Mouse (Mus musculus): ENCODE data around the gene Nbas. TPM values are rescaled to one million over a fixed set of nuclear protein-coding genes. Genes with fewer than 3 reads are reported as not detected.

Nbas gene
- total RNA-seq (2017): 15.8 to 25.9 TPM (median 16.4 TPM) in 3 replicates

DNA sequence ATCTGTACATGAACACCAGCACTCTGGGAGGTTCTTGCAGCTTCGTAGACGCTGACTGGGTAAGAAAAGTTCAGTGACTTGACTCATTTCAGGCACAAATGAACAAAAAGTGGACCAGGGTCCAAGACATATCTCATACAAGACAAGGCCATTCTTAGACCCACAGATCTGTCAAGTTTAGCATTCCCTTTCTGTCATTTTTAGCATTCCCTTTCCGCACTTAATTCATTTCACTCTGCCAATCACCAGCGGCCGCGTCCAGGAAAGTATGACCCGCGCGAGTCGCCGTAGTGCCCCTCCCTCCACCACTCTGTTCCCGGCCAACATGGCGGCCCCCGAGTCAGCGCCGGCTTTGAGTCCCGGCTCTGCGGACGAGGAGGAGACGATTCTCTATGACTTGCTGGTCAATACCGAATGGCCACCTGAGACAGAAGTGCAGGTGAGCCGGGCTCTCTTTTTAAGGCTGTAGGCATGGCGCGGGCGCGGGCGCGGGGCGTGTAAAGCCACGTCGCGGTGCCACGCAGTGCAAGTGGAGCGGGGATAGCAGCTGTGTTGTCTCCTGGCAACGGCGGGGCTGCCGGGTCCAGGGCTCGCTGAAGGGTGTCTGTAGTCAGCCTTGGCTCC is at the start of gene Nbas:
Gene Nbas (plus strand): TSS at position 308 of the 624 bp plus-strand sequence.
- peak; percentile 86 for ATAC-seq (replicated peaks; ENCODE audit: insufficient number of reproducible peaks, low FRiP score, low TSS enrichment, poor library complexity, severe bottlenecking)

DNA sequence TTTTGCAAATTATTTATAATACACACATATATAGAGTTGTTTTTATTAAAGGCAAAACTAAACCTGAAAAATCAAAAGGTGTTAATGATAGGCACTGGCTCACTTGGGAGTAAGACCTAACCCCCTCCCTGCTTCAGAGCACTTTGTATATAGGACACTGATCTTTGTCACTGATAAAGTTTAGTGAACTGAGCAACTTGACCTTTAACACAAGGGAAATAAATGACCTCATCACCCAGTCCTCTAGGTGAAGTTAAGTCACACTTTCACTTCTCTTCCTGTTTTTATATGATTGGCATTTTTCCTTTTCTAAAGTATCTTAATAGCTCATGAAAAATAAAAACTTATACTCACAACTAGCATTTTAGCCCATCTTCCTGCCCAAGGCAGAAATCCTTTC is 26.5 kb upstream of the Nbas start:
- ATAC-seq (replicated peaks; ENCODE audit: insufficient number of reproducible peaks, low FRiP score, low TSS enrichment, poor library complexity, severe bottlenecking): peak; percentile 67

GRCm38 (mm10) chr12:13248691-13249572 is 20.0 kb upstream of the Nbas start, which contains the start of gene Ddx1:
Ddx1 (minus strand) TSS chr12:13249213.
- ATAC-seq (replicated peaks; ENCODE audit: insufficient number of reproducible peaks, low FRiP score, low TSS enrichment, poor library complexity, severe bottlenecking): peak; percentile 64

GRCm38 (mm10) chr12:13249573-13249919 is 19.4 kb upstream of the Nbas start:
- no peak for ATAC-seq (replicated peaks; ENCODE audit: insufficient number of reproducible peaks, low FRiP score, low TSS enrichment, poor library complexity, severe bottlenecking)

- no peak for ATAC-seq (replicated peaks; ENCODE audit: insufficient number of reproducible peaks, low FRiP score, low TSS enrichment, poor library complexity, severe bottlenecking)
Observed at GRCm38 (mm10) chr12:13255068-13255467, 13.9 kb upstream of the Nbas start.

- no peak for ATAC-seq (replicated peaks; ENCODE audit: insufficient number of reproducible peaks, low FRiP score, low TSS enrichment, poor library complexity, severe bottlenecking)
Observed at GRCm38 (mm10) chr12:13255701-13256100, 13.2 kb upstream of the Nbas start.

GRCm38 (mm10) chr12:13268412-13268811 is 521 bp upstream of the Nbas start:
- ATAC-seq (replicated peaks; ENCODE audit: insufficient number of reproducible peaks, low FRiP score, low TSS enrichment, poor library complexity, severe bottlenecking): 0 out of 2 replicates have a peak, but pooled peaks have one; percentile 6

DNA sequence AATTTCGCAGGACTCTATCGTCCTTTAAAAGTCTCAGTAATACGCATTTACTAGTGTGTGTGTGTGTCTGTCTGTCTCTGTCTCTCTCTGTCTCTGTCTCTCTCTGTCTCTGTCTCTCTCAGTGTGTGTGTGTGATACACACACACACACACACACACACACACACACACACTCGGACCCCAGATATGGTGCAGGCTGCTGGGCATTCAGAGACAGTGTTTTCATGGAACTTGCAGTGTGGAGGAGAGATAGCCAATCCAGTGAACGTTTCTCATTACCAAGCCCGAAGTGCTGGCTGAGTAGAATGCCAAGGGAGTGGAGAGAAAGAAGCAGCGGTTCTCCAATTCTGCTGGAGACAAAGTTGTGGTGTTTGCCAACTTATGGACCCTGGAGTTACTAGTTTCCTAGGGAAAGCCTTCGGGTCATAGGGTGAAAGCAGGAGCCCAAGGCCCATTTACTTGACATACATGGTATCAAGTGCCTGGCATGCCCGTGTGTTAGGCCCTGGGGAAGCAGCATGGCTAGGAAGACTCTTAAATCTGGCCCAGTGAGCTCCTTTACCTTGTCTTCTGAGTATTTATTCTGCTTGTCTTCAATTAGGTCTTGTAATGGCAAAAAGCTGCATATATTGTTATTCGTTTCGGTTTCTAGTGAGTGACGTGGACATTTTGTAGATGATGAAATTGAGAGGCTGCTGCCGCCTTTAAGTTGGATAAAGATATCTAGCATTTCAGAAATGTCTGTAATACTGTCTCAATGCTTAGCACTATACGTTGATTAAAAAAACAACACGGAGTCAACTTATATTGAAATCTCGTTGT is 847 bp downstream of the Nbas start:
- ATAC-seq (replicated peaks; ENCODE audit: insufficient number of reproducible peaks, low FRiP score, low TSS enrichment, poor library complexity, severe bottlenecking): no peak

GRCm38 (mm10) chr12:13291453-13291852 is 22.5 kb downstream of the Nbas start:
- no peak for ATAC-seq (replicated peaks; ENCODE audit: insufficient number of reproducible peaks, low FRiP score, low TSS enrichment, poor library complexity, severe bottlenecking)

DNA sequence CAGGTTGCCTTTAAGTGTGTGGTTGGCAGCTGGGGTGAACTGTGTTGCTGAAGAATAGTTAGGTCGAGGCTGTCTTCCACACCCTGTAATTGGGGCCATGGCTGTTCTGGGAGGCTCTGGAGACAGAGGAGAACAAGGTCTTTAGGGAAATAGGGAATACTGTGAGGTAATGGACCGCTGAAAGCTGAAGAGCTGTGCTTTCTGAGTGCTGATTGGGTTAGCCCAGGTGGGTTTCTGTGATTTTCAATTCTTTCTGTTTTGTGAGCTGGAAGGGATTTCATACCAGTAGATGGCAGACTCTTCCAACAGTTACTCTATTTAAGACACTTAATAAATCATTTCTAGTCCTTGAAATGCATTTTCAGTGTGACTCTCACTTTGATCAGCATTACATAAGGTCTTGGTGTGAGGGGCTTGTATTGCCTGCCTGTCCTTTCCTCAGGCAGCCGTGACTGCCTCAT is 24.5 kb downstream of the Nbas start:
- no peak for ATAC-seq (replicated peaks; ENCODE audit: insufficient number of reproducible peaks, low FRiP score, low TSS enrichment, poor library complexity, severe bottlenecking)

DNA sequence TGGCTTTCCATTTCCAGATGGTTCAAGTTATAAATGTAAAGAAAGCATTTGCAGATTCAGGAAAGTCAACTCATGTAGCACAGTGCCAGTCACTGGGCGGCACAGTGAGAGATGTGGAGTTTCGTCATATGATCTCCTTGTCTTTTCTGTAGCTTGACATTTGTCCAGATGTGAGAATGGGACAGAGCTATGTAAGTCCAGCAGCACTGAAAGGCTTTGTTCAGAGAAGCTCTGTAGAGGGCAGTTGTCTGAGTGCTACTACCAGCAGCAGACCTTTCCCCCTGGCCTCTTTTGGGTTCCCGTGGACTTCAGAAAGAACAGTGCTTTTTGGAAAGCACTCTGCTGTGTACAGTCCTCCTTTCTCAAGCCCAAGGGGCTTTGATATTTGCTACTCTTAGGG is 34.1 kb downstream of the Nbas start:
- ATAC-seq (replicated peaks; ENCODE audit: insufficient number of reproducible peaks, low FRiP score, low TSS enrichment, poor library complexity, severe bottlenecking): no peak

- ATAC-seq (replicated peaks; ENCODE audit: insufficient number of reproducible peaks, low FRiP score, low TSS enrichment, poor library complexity, severe bottlenecking): no peak
Observed at GRCm38 (mm10) chr12:13313966-13314365, 45.0 kb downstream of the Nbas start.

- no peak for ATAC-seq (replicated peaks; ENCODE audit: insufficient number of reproducible peaks, low FRiP score, low TSS enrichment, poor library complexity, severe bottlenecking)
Observed at GRCm38 (mm10) chr12:13314384-13314783, 45.5 kb downstream of the Nbas start.

GRCm38 (mm10) chr12:13315081-13315480 is 46.1 kb downstream of the Nbas start:
- no peak for ATAC-seq (replicated peaks; ENCODE audit: insufficient number of reproducible peaks, low FRiP score, low TSS enrichment, poor library complexity, severe bottlenecking)

DNA sequence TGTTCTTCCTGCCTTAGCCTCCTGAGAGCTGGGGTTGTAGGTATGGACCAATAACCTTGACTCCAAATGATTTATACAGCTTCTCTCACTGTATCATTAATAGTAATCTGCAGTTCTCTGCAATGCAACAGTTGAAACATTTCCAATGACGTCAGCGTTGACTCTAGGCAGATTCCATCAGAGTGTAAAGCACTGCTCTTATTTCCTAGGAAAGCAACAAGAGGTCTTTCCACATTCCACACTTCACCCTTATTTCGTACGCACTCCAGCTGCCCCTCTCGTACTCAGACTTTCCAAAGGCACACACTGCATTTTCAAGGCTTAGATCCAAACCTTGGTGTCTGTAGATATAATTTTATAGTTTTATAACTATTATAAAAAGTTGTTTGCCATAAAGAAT is 73.6 kb downstream of the Nbas start:
- no peak for ATAC-seq (replicated peaks; ENCODE audit: insufficient number of reproducible peaks, low FRiP score, low TSS enrichment, poor library complexity, severe bottlenecking)

DNA sequence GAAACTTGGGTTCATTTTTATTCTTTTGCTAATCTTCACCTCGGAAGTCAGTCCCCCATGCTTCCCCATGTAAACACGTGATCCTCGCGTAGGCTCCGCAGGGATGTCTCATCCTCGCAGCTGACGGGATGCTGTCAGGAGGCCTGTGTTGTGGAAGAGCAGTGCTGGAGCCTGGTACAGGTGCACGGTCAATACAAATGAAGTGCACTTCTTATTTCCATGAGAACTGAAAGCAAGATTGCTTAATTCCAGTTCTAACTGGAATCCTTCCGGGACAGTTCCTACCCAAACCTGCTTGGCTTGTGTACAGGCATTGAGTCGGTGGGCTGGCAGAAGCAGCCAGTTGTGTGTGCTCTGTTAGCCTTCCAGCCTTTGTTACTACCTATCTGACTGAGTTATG is 87.3 kb downstream of the Nbas start:
- ATAC-seq (replicated peaks; ENCODE audit: insufficient number of reproducible peaks, low FRiP score, low TSS enrichment, poor library complexity, severe bottlenecking): no peak

- no peak for ATAC-seq (replicated peaks; ENCODE audit: insufficient number of reproducible peaks, low FRiP score, low TSS enrichment, poor library complexity, severe bottlenecking)
Observed at GRCm38 (mm10) chr12:13356769-13357168, 87.8 kb downstream of the Nbas start.

DNA sequence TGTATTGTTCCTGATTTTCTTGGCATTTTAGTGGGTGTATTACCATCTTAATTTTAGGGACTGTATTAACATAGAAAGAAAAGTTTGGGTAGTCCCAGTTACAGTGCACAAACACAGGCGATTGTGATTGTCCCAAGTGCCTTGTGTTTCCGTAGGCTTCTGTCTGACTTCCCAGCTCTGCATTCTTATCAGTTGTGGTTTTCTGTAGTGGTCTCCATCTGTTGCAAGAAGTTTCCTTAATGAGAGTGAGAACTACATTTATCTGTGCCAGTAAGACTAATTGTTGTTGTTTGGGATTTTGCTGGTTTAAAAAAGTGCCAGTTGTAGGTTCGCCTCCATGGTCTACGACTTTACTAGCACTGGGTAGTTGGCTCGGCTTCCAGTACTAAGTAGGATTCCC is 88.3 kb downstream of the Nbas start:
- ATAC-seq (replicated peaks; ENCODE audit: insufficient number of reproducible peaks, low FRiP score, low TSS enrichment, poor library complexity, severe bottlenecking): no peak

DNA sequence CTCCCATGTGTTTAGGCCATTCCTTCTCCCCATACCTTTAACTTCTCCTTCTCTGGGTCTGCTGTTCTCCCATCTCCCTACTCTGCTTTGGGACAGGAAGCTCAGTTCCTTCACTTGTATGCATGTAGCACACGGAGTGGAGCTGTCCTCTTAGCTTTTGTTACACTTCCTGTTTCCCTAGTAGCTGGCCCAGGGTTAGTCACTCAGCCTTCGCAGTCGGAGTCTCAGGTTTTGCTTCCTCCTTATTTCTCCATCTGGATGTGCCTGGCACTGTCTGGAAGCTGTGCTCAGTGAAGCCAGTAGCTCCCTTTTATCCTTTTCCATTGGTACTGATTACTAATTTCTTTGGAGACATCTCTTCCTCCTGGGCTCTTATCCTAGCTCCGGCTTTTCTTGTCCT is 89.9 kb downstream of the Nbas start:
- ATAC-seq (replicated peaks; ENCODE audit: insufficient number of reproducible peaks, low FRiP score, low TSS enrichment, poor library complexity, severe bottlenecking): no peak

Measured in monocyte, adult 5-6 weeks (primary cell).